Mouse (Mus musculus): Measurements from ENCODE around the gene Tmem43.

DNA sequence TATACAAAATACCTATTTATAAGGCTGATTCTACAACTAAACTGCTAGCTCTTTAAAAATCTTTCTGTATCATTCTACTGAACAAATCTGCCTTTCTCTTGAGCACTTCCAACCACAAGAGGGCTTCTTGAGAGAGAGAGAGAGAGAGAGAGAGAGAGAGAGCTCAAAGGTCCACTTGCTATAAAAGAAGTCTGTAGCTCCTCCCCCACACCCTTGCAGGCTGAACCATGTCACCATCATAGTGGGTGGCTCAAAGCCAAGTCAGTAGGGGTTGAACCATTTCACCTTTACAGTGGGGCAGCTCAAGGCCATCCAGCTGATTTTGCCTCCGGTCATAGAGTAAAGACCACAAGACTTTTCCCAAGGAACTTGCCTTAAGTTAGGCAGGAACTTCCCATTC, 14.0 kb upstream of the Tmem43 start:
- no peak for TF ChIP-seq CTCF (IDR thresholded peaks at IDR 0.05; ENCODE audit: extremely low read depth, insufficient read depth, low read length)
- TF ChIP-seq POLR2A (IDR thresholded peaks at IDR 0.05; ENCODE audit: extremely low read depth, insufficient read depth, low read length), result no peak
